Comparison of ENCODE assay signal across 8 mouse cellular contexts in genomic region chr2:128211022-128211880, GRCm38 (mm10).
DNase-seq lines count a peak whose midpoint lies in the region; ATAC-seq and TF ChIP-seq lines count a peak whose summit lies in the region.

No protein-coding gene starts in this region.

- 0 out of 2 replicates have a peak overlapping the region, but pooled peaks have one; percentile 18 for H3K27ac ChIP-seq in hindbrain, embryonic 12.5 days
- H3K27ac ChIP-seq in liver, embryonic 13.5 days = no peak overlapping the region
- 0 out of 2 replicates have a peak overlapping the region, but pooled peaks have one; percentile 4 for H3K27ac ChIP-seq in small intestine, adult 2 months (ENCODE audit: insufficient read depth, low read depth, low read length)

- no peak for TF ChIP-seq CTCF in small intestine, adult 2 months (IDR thresholded peaks at IDR 0.05; ENCODE audit: extremely low read depth, insufficient read length, insufficient replicate concordance, low read depth, low read length)

- peak overlapping the region; percentile 24 for H3K4me2 ChIP-seq in hindbrain, embryonic 12.5 days (replicated peaks)
- H3K4me2 ChIP-seq in liver, embryonic 13.5 days = peak overlapping the region; percentile 34

- no peaks in the 10 kb centered on the region for H3K36me3 ChIP-seq in hindbrain, embryonic 12.5 days
- no peaks in the 10 kb centered on the region for H3K36me3 ChIP-seq in liver, embryonic 13.5 days
- H3K36me3 ChIP-seq in small intestine, adult 2 months (ENCODE audit: control insufficient read depth, insufficient read depth, low read length) = no peaks in the 10 kb centered on the region

- no peak for TF ChIP-seq POLR2A in small intestine, adult 2 months (IDR thresholded peaks at IDR 0.05; ENCODE audit: low read depth, low read length)

- H3K4me1 ChIP-seq in hindbrain, embryonic 12.5 days = peaks cover 21% of the 10 kb centered on the region
- H3K4me1 ChIP-seq in liver, embryonic 13.5 days (replicated peaks) = peaks cover 17% of the 10 kb centered on the region
- peaks cover 14% of the 10 kb centered on the region for H3K4me1 ChIP-seq in small intestine, adult 2 months (ENCODE audit: control insufficient read depth, insufficient read depth, insufficient read length, low read length)

- no peaks in the 10 kb centered on the region for H3K9me3 ChIP-seq in hindbrain, embryonic 12.5 days (replicated peaks)
- no peaks in the 10 kb centered on the region for H3K9me3 ChIP-seq in liver, embryonic 13.5 days (replicated peaks)

- ATAC-seq in hindbrain, embryonic 12.5 days (ENCODE audit: low FRiP score) = 0 out of 2 replicates have a peak, but pooled peaks have one; percentile 35
- ATAC-seq in liver, embryonic 13.5 days (ENCODE audit: low read depth) = peak; percentile 45
- no peak for ATAC-seq in cerebellum, adult (ENCODE audit: insufficient number of reproducible peaks, low FRiP score, low TSS enrichment)

- peak; percentile 24 for DNase-seq in ovary, postnatal 36 days (ENCODE audit: low spot score)
- DNase-seq in ovary, postnatal 10 days (ENCODE audit: low spot score) = no peak
- DNase-seq in liver, embryonic 13.5 days = peak; percentile 6
- DNase-seq in thymus, postnatal 0 days (ENCODE audit: low spot score) = no peak
- DNase-seq in thymus, postnatal 14 days = no peak

- WGBS in hindbrain, embryonic 12.5 days = 12% methylated on average over 19 of the region's 19 CpGs
- 12% methylated on average over 19 of the region's 19 CpGs for WGBS in liver, embryonic 13.5 days (ENCODE audit: insufficient replicate concordance)
- 16% methylated on average over 19 of the region's 19 CpGs for WGBS in small intestine, adult 2 months

- H3K9ac ChIP-seq in hindbrain, embryonic 12.5 days = no peak overlapping the region
- H3K9ac ChIP-seq in liver, embryonic 13.5 days = no peak overlapping the region

- H3K4me3 ChIP-seq in hindbrain, embryonic 12.5 days = no peak overlapping the region
- H3K4me3 ChIP-seq in liver, embryonic 13.5 days (replicated peaks) = no peak overlapping the region
- H3K4me3 ChIP-seq in small intestine, adult 2 months (ENCODE audit: low read depth, low read length) = peak overlapping the region; percentile 47

- peaks cover 2% of the 10 kb centered on the region; the same call in 1 of the 2 replicates for H3K27me3 ChIP-seq in hindbrain, embryonic 12.5 days
- 0 out of 2 replicates have a peak, but pooled peaks cover 12% of the 10 kb centered on the region for H3K27me3 ChIP-seq in liver, embryonic 13.5 days
- no peaks in the 10 kb centered on the region for H3K27me3 ChIP-seq in small intestine, adult 2 months (ENCODE audit: control insufficient read depth, insufficient read depth, low read length)

Comparison
In these comparisons a context has a peak if more than half of its experiments do, and no peak if none do; other contexts are left out.
1. DNase-seq: peak in ovary, postnatal 36 days (single experiment) and liver, embryonic 13.5 days (single experiment); none in ovary, postnatal 10 days (single experiment), thymus, postnatal 0 days (single experiment) and thymus, postnatal 14 days (single experiment).